Mouse (Mus musculus) E14TG2a.4 (cell line): ENCODE results near the gene CK137956.

Source experiments
- H3K27me3 ChIP-seq: 2 replicates; pipeline ENCODE4 v1.6.1; 2014; ENCODE audit warnings: low read length, control low read depth; ENCODE audit not compliant: insufficient read depth
- H3K36me3 ChIP-seq: 2 replicates; pipeline ENCODE4 v1.6.1; 2014; ENCODE audit warnings: low read length, control low read depth; ENCODE audit not compliant: insufficient read depth
- H3K4me1 ChIP-seq: replicated peaks from 2 replicates; pipeline ENCODE4 v1.6.1; 2014; ENCODE audit warnings: low read depth, low read length, control low read depth
- H3K4me3 ChIP-seq: replicated peaks from 2 replicates; pipeline ENCODE4 v1.5.1; 2014; ENCODE audit warnings: mild to moderate bottlenecking, low read length
- H3K9me3 ChIP-seq: 2 replicates; pipeline ENCODE4 v1.6.1; 2014; ENCODE audit warnings: low read length, control low read depth
- CTCF ChIP-seq: conservative IDR thresholded peaks from 2 replicates; pipeline ENCODE4 v1.5.1; 2014; ENCODE audit warnings: low read length
- NANOG ChIP-seq: IDR thresholded peaks from 2 replicates; pipeline ENCODE4 v1.6.1; 2014; ENCODE audit warnings: borderline replicate concordance, low read length, mixed read lengths
- POU5F1 ChIP-seq: IDR thresholded peaks from 2 replicates; pipeline ENCODE4 v1.6.1; 2014; ENCODE audit warnings: low read length, borderline replicate concordance

CK137956 gene

GRCm38 (mm10) chr4:127889071-127889470, 81.7 kb downstream of the CK137956 start:
- Histone ChIP-seq H3K36me3 (no peaks in the 10 kb centered on the region), H3K4me1 (no peaks in the 10 kb centered on the region), H3K4me3 (no peak overlapping the region), H3K9me3 (peaks cover 10% of the 10 kb centered on the region), H3K27me3 (no peaks in the 10 kb centered on the region)
- TF ChIP-seq POU5F1 (no peak), NANOG (no peak), CTCF (no peak)

- no peak overlapping the region for H3K4me3 ChIP-seq
- no peaks in the 10 kb centered on the region for H3K27me3 ChIP-seq
- no peaks in the 10 kb centered on the region for H3K4me1 ChIP-seq
- peaks cover 49% of the 10 kb centered on the region for H3K9me3 ChIP-seq
- TF ChIP-seq POU5F1, result no peak
- no peak for TF ChIP-seq NANOG
- no peak for TF ChIP-seq CTCF
- H3K36me3 ChIP-seq, result peaks cover 3% of the 10 kb centered on the region; the same call in 1 of the 2 replicates
Measured at GRCm38 (mm10) chr4:127878966-127879365, 91.8 kb downstream of the CK137956 start.
